18 mouse cellular contexts compared by ENCODE assay signal in the genomic region with DNA sequence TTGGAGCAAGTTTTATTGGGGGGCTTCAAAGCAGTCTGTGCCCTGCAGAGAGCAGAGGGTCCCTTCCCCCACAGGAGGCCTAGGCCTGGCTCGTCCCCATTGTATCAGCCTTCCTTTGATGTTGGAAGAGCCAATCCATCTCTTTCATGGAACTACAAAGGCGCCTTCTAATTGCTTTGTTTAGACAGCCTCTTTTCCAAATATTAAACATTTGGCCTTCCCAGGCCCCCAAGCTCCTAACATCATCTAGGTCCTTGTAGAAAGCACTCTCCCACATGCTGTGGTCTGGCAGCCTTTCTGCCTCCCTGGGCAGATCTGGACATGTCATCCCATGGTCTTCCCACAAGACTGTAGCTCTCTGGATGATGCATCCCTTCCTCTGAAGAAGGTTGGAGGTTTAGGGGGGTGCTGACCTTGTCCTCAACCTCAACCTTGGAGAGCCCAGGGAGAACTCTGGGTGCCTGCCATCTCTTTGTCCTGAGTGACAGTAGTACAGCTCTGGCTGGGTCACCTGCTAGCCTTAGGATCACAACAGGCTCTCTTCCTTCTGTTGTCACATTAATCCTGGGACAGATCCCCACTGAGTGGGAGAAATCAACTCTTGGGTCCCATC.
DNase-seq lines count a peak whose midpoint lies in the region; ATAC-seq lines count a peak whose summit lies in the region.
"Had no signal": no experiment of that assay in that cellular context is flagged by ENCODE, and none has a peak within 500 bp of the region (broad histone marks: within the 10 kb centered on the region; RNA-seq: fewer than 3 reads in every experiment).

No protein-coding gene starts in this region.

- DNase-seq in adrenal gland, adult 8-10 months: peak; percentile 43
- DNase-seq in adrenal gland, postnatal 4 days (ENCODE audit: low spot score in 2 of 2): no peak
- no peak for DNase-seq in kidney, postnatal 14 days
- no peak for DNase-seq in midbrain, embryonic 10.5 days (ENCODE audit: low spot score)
- no peak for DNase-seq in midbrain, embryonic 11.5 days (ENCODE audit: low spot score, missing footprints)
- peak; percentile 60 for DNase-seq in embryo, embryonic 10.5 days (ENCODE audit: low spot score)
- no peak for DNase-seq in natural killer cell, adult 2 months (ENCODE audit: low spot score in 2 of 2)
- DNase-seq: cerebellum, adult 11-12 months; gastrocnemius, postnatal 25 days; kidney, postnatal 25 days; midbrain, embryonic 14.5 days; right cerebral cortex, postnatal 25 days; thymus, adult 18-20 months had no signal

- H3K36me3 ChIP-seq in kidney, embryonic 16.5 days (ENCODE audit: insufficient read depth, low read length): no peaks in the 10 kb centered on the region
- H3K36me3 ChIP-seq in midbrain, embryonic 10.5 days: 0 out of 2 replicates have a peak, but pooled peaks cover 5% of the 10 kb centered on the region
- H3K36me3 ChIP-seq in midbrain, embryonic 11.5 days (ENCODE audit: control insufficient read depth, insufficient read depth, low read length): no peaks in the 10 kb centered on the region
- H3K36me3 ChIP-seq: liver, embryonic 15.5 days had no signal

- 17% methylated on average over 2 of the region's 2 CpGs for WGBS in kidney, embryonic 16.5 days
- WGBS in midbrain, embryonic 10.5 days: 15% methylated on average over 2 of the region's 2 CpGs
- 16% methylated on average over 2 of the region's 2 CpGs for WGBS in midbrain, embryonic 11.5 days

- no peak overlapping the region for H3K27ac ChIP-seq in kidney, embryonic 16.5 days (ENCODE audit: low read length)
- H3K27ac ChIP-seq in midbrain, embryonic 10.5 days (replicated peaks): peak overlapping the region; percentile 79
- no peak overlapping the region for H3K27ac ChIP-seq in midbrain, embryonic 11.5 days (ENCODE audit: low read depth, low read length)
- H3K27ac ChIP-seq: heart, embryonic 13.5 days; limb, embryonic 12.5 days; liver, embryonic 15.5 days had no signal

- peak; percentile 66 for ATAC-seq in kidney, embryonic 16.5 days (ENCODE audit: low FRiP score, low TSS enrichment)
- no peak for ATAC-seq in midbrain, embryonic 11.5 days (ENCODE audit: low FRiP score)
- ATAC-seq: Patski had no signal

- H3K27me3 ChIP-seq in kidney, embryonic 16.5 days (ENCODE audit: insufficient read depth, low read length): no peaks in the 10 kb centered on the region
- no peaks in the 10 kb centered on the region for H3K27me3 ChIP-seq in midbrain, embryonic 10.5 days (ENCODE audit: low read depth, poor library complexity, severe bottlenecking)
- H3K27me3 ChIP-seq in midbrain, embryonic 11.5 days (ENCODE audit: control insufficient read depth, insufficient read depth, low read length): no peaks in the 10 kb centered on the region
- H3K27me3 ChIP-seq: heart, embryonic 13.5 days; limb, embryonic 12.5 days; liver, embryonic 15.5 days; Patski had no signal

- H3K4me3 ChIP-seq in kidney, embryonic 16.5 days (ENCODE audit: low read length): no peak overlapping the region
- no peak overlapping the region for H3K4me3 ChIP-seq in midbrain, embryonic 10.5 days
- H3K4me3 ChIP-seq in midbrain, embryonic 11.5 days (ENCODE audit: low read depth, low read length): no peak overlapping the region
- H3K4me3 ChIP-seq: heart, embryonic 13.5 days; limb, embryonic 12.5 days; liver, embryonic 15.5 days had no signal

- H3K9ac ChIP-seq in kidney, embryonic 16.5 days (replicated peaks; ENCODE audit: low read length): no peak overlapping the region
- H3K9ac ChIP-seq in midbrain, embryonic 11.5 days (ENCODE audit: low read length): no peak overlapping the region
- H3K9ac ChIP-seq: heart, embryonic 13.5 days; limb, embryonic 12.5 days; liver, embryonic 15.5 days had no signal

- peaks cover 32% of the 10 kb centered on the region for H3K4me1 ChIP-seq in kidney, embryonic 16.5 days (ENCODE audit: insufficient read depth, low read length)
- peaks cover 37% of the 10 kb centered on the region for H3K4me1 ChIP-seq in midbrain, embryonic 10.5 days
- H3K4me1 ChIP-seq in midbrain, embryonic 11.5 days (ENCODE audit: control insufficient read depth, insufficient read depth, low read length): peaks cover 6% of the 10 kb centered on the region

- no peak overlapping the region for H3K4me2 ChIP-seq in kidney, embryonic 16.5 days (replicated peaks; ENCODE audit: low read depth, low read length)
- H3K4me2 ChIP-seq in midbrain, embryonic 11.5 days: no peak overlapping the region
- H3K4me2 ChIP-seq: heart, embryonic 13.5 days; limb, embryonic 12.5 days; liver, embryonic 15.5 days had no signal

- H3K9me3 ChIP-seq in kidney, embryonic 16.5 days (ENCODE audit: low read length): no peaks in the 10 kb centered on the region
- H3K9me3 ChIP-seq in midbrain, embryonic 10.5 days (replicated peaks): no peaks in the 10 kb centered on the region
- no peaks in the 10 kb centered on the region for H3K9me3 ChIP-seq in midbrain, embryonic 11.5 days (ENCODE audit: control insufficient read depth, low read length)
- H3K9me3 ChIP-seq: heart, embryonic 13.5 days; limb, embryonic 12.5 days; liver, embryonic 15.5 days had no signal

Comparison
In these comparisons a context has a peak if more than half of its experiments do, and no peak if none do; other contexts are left out.
1. DNase-seq: peak in adrenal gland, adult 8-10 months (single experiment) and embryo, embryonic 10.5 days (single experiment); none in adrenal gland, postnatal 4 days (0 of 2), kidney, postnatal 14 days (single experiment), midbrain, embryonic 10.5 days (single experiment), midbrain, embryonic 11.5 days (single experiment) and natural killer cell, adult 2 months (0 of 2).